Mouse (Mus musculus) mouse trophoblast stem cell (cell line): Measurements from ENCODE around the gene Map3k20.

Source experiments
- in situ Hi-C, 2 experiments: fragments of 300-500 bp; cut with MseI, MboI; formaldehyde crosslinking; loops; 2 replicates in 1 of 2; 3 replicates in 1 of 2; pipeline ENCODE4 v1.15.1; 2025

Gene Map3k20

DNA sequence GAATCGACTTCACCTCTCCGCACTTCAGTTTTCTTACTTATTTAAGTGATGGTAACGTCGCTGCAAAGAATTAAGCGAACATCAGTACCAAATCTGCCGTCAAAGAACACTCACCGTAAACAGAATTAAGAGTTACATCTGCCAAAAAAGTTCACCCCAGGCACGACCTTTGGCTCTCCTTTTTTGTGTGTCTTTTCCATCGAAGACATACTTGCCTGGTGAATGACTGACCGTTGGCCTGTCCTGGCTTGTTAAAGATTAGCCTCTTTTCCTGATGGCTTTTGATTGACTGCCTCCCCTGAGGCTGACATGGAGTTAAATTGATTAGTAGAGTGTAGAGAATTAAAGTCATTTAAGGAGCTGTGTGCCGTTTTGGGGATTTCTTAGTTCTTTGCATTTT, 191.8 kb downstream of the Map3k20 start:
- in situ Hi-C loops: no loop called here

DNA sequence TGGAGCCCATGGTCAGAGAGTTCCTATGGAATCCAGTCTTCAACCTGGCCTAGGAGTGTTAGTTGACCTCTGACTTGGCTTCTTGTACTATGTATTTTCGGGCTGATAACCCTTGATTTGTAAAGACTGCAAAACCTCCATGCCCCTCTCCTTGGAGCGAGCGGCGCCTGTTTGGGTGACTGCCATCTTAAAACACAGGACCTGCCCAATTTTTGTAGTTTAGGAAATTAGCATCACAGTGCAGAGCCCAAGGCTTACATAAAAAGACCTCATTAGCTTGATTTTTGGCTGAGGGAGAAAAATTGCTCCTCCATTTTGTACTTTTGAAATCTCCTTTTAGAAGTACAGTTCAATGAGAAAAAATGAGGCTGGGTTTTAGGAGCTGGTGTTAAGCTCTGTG, 192.7 kb downstream of the Map3k20 start:
- in situ Hi-C loops: no loop called here

DNA sequence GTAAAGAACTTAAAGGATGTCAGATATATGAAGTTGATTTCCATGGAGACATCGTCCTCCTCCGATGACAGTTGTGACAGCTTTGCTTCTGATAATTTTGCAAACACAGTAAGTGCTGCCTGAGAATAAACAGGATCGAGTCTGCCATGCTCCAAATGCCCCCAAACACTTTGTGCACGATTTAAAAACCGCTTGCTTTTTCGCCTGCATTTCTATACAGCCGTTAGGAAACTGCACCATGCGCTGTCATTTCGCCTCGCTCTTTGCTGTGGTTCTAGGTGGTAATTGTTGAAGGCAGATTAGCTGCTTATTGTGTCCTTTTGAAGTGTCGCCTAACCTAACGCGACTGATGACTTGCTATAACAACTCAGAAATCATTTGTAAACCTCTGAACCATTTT, 193.5 kb downstream of the Map3k20 start:
- in situ Hi-C loops: no loop called here

DNA sequence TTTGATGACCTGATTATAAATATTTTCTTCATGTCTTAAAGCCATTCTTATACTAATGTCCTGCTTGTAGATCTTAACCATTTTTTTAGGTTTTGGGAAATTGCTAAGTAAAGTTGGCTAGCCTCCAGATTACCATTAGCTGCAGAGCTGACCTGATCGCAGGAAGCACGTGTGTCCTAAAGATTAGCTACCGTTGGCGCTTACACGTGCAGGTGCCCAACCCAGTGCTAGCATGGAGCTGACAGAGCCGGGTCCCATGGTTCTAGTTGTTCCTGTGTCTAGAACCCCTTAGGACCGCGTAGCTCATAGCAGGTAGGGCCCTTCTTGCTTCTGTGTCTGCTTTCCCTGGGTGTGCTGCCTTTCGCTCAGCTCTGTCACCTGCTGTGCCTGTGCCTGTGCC, 194.4 kb downstream of the Map3k20 start:
- in situ Hi-C loops: no loop called here

DNA sequence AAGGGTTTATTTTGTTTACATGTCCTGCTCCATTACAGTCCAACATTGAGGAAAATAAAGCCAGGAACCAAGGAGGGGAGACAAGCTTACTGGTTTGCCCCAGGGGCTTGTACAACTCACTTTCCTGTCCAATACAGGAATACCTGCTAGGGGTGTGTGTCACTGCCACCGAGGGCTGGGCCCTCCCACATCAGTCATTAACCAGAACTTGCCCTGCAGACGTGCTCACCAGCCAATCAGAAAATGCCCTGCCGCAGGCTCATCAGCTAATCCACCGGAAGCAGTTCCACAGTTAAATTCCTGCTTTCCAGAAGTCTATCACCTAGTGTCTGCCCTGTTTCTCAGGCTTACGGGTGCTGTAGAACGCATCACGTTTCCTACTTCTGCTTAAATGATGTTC, 206.2 kb downstream of the Map3k20 start:
- in situ Hi-C loops: no loop called here
